Mouse (Mus musculus): ENCODE data around the gene Sik3.

Gene Sik3

DNA sequence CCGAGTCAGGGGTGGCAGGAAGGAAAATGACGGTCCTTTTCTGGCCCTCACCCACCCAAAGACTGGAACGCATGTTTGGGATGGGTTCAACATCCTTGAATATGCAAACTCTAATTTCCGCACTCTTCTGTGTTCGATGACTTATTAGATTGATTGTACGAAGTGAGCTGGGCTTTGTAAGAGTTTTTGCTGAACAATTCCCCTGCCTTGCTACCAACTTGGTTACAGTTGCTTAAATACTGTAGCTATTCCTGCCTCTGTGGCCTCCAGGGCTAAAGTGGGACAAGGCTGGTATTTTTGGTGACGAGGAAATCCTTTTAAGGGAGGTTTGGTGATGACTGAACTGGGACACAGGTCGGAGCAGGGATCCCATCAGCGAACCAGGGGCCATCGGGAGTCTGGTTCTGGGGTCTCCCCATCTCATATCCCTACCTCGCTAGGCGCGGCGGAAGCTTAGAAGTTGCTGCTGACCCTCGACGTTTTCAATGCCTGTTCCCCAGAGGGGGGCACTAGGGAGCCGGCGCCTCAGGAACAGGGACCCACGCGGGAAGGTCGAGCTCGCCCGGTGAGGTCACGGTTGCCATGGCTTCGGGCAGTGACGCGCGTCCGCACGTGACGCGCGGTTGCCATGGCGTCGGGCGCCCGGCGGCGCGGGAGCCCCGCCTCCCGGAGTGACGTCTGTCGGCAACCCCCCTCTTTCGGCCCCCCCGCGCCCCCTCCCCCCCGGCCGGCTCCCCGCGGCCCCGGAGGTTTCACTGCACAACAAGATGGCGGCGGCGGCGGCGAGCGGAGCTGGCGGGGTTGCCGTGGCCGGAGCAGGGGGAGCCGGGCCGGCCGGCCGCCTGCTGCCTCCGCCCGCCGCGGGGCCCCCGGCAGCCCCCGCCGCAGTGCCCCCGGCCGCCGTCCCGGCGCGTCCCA, at the start of gene Sik3, which contains the start of gene Pafah1b2:
Sik3 (plus strand) TSS at position 730 of the 918 bp plus-strand sequence.
Pafah1b2 (minus strand) TSS at position 600 of the 918 bp plus-strand sequence.
- no peaks in the 10 kb centered on the region for H3K36me3 ChIP-seq (ENCODE audit: control insufficient read depth, insufficient read depth, low read length, poor library complexity, severe bottlenecking)
- DNase-seq (ENCODE audit: low read depth, low spot score) = peak; percentile 97
- no peaks in the 10 kb centered on the region for H3K27me3 ChIP-seq (ENCODE audit: control insufficient read depth, insufficient read depth, low read length, poor library complexity, severe bottlenecking)

GRCm38 (mm10) chr9:45963577-45963976, 49.0 kb upstream of the Sik3 start:
- Histone ChIP-seq H3K36me3 (ENCODE audit: control insufficient read depth, insufficient read depth, low read length, poor library complexity, severe bottlenecking) (no peaks in the 10 kb centered on the region; the same call in 1 of the 2 replicates), H3K27me3 (ENCODE audit: control insufficient read depth, insufficient read depth, low read length, poor library complexity, severe bottlenecking) (no peaks in the 10 kb centered on the region)
- no peak for DNase-seq (ENCODE audit: low read depth, low spot score)

DNA sequence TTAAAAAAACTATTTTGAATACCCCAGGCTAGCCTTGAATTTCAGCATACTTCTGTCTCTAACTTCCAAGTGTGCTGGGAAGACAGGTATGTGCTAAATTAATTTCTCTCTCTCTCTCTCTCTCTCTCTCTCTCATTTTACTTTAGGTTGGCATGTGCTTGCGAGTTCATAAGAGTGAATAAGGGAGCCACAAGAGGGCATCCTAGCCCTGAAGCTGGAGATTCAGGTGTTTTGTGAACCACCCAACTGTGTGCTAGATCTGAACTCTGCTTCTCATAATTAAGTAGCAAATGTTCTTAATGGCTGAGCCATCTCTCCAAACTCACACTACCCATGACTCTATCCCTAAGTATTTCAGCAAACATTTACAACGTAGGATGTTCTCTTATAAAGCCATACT, 35.7 kb upstream of the Sik3 start:
- DNase-seq (ENCODE audit: low read depth, low spot score) = peak; percentile 62
- Histone ChIP-seq H3K36me3 (ENCODE audit: control insufficient read depth, insufficient read depth, low read length, poor library complexity, severe bottlenecking) (peaks cover 8% of the 10 kb centered on the region; the same call in 1 of the 2 replicates), H3K27me3 (ENCODE audit: control insufficient read depth, insufficient read depth, low read length, poor library complexity, severe bottlenecking) (no peaks in the 10 kb centered on the region)

- peaks cover 3% of the 10 kb centered on the region; the same call in 1 of the 2 replicates for H3K36me3 ChIP-seq (ENCODE audit: control insufficient read depth, insufficient read depth, low read length, poor library complexity, severe bottlenecking)
- no peaks in the 10 kb centered on the region for H3K27me3 ChIP-seq (ENCODE audit: control insufficient read depth, insufficient read depth, low read length, poor library complexity, severe bottlenecking)
- DNase-seq (ENCODE audit: low read depth, low spot score) = no peak
Measured at GRCm38 (mm10) chr9:45979778-45980177, 32.8 kb upstream of the Sik3 start.

- Histone ChIP-seq H3K27me3 (ENCODE audit: control insufficient read depth, insufficient read depth, low read length, poor library complexity, severe bottlenecking) (no peaks in the 10 kb centered on the region), H3K36me3 (ENCODE audit: control insufficient read depth, insufficient read depth, low read length, poor library complexity, severe bottlenecking) (0 out of 2 replicates have a peak, but pooled peaks cover 3% of the 10 kb centered on the region)
- no peak for DNase-seq (ENCODE audit: low read depth, low spot score)
Measured at GRCm38 (mm10) chr9:45980611-45981010, 32.0 kb upstream of the Sik3 start.

GRCm38 (mm10) chr9:45981331-45981730, 31.3 kb upstream of the Sik3 start:
- DNase-seq (ENCODE audit: low read depth, low spot score) = peak; percentile 61
- no peaks in the 10 kb centered on the region for H3K27me3 ChIP-seq (ENCODE audit: control insufficient read depth, insufficient read depth, low read length, poor library complexity, severe bottlenecking)
- no peaks in the 10 kb centered on the region for H3K36me3 ChIP-seq (ENCODE audit: control insufficient read depth, insufficient read depth, low read length, poor library complexity, severe bottlenecking)

GRCm38 (mm10) chr9:45983676-45984408, 28.8 kb upstream of the Sik3 start:
- Histone ChIP-seq H3K36me3 (ENCODE audit: control insufficient read depth, insufficient read depth, low read length, poor library complexity, severe bottlenecking) (no peaks in the 10 kb centered on the region), H3K27me3 (ENCODE audit: control insufficient read depth, insufficient read depth, low read length, poor library complexity, severe bottlenecking) (no peaks in the 10 kb centered on the region)
- DNase-seq (ENCODE audit: low read depth, low spot score) = peak; percentile 24

GRCm38 (mm10) chr9:45984409-45985228, 28.0 kb upstream of the Sik3 start:
- DNase-seq (ENCODE audit: low read depth, low spot score) = peak; percentile 88
- H3K36me3 ChIP-seq (ENCODE audit: control insufficient read depth, insufficient read depth, low read length, poor library complexity, severe bottlenecking) = no peaks in the 10 kb centered on the region
- no peaks in the 10 kb centered on the region for H3K27me3 ChIP-seq (ENCODE audit: control insufficient read depth, insufficient read depth, low read length, poor library complexity, severe bottlenecking)

DNA sequence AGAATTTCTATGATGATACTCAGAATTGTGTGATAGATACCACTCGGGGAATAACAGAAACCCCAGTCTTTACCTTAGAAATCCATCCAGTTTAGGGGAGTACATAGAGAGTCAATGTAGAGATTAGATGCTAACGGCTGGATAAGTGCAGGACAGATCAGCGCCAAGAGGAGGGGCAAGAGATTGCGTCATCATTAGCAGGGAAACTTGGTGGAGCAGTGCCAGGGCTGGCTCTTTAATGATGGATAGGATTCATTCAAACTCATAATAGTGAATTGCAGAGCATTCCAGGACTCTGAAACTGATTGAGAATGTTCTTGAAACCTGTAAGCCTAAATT, 27.4 kb upstream of the Sik3 start:
- H3K27me3 ChIP-seq (ENCODE audit: control insufficient read depth, insufficient read depth, low read length, poor library complexity, severe bottlenecking) = no peaks in the 10 kb centered on the region
- no peaks in the 10 kb centered on the region for H3K36me3 ChIP-seq (ENCODE audit: control insufficient read depth, insufficient read depth, low read length, poor library complexity, severe bottlenecking)
- DNase-seq (ENCODE audit: low read depth, low spot score) = peak; percentile 19

DNA sequence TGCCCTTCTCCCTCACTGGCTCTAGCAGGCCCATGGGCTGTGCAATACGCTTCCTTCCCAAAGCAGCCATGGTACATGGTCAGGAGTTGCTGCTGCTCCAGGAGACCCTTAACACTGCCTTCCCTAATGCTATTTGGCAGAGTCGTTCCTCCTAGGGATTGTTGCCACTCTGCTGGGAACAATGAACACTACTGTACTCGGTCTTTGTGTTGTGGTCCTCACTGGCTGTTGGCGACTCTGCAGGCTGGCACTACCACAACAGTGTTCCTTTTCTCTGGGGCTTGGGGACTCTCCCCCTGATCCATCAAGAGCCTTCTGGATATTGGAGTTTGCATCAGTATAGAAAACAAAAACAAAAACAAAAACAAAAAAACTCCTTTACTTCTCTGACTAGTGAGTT, 13.6 kb upstream of the Sik3 start:
- Histone ChIP-seq H3K27me3 (ENCODE audit: control insufficient read depth, insufficient read depth, low read length, poor library complexity, severe bottlenecking) (no peaks in the 10 kb centered on the region), H3K36me3 (ENCODE audit: control insufficient read depth, insufficient read depth, low read length, poor library complexity, severe bottlenecking) (no peaks in the 10 kb centered on the region)
- no peak for DNase-seq (ENCODE audit: low read depth, low spot score)

DNA sequence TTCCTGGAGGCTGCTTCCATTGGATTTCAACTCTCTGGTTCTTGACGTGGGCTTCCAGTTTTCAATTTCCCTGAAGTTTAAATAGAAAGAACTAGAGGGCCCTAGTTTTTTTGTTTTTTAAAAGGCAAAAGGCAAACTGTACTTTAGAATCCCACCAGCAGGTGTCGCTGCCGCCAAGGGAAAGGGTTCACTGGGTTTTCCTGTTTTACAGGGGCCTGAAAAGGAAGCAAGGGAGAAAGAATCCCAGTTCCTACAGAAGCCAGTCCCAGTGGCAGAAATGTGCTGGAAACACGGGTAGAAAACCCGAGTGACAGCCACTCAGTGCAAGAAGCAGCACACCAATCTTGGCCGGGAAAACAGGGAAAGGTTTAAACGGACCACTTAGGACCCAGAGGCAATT, 8.9 kb upstream of the Sik3 start:
- Histone ChIP-seq H3K27me3 (ENCODE audit: control insufficient read depth, insufficient read depth, low read length, poor library complexity, severe bottlenecking) (no peaks in the 10 kb centered on the region), H3K36me3 (ENCODE audit: control insufficient read depth, insufficient read depth, low read length, poor library complexity, severe bottlenecking) (no peaks in the 10 kb centered on the region)
- peak; percentile 70 for DNase-seq (ENCODE audit: low read depth, low spot score)

DNA sequence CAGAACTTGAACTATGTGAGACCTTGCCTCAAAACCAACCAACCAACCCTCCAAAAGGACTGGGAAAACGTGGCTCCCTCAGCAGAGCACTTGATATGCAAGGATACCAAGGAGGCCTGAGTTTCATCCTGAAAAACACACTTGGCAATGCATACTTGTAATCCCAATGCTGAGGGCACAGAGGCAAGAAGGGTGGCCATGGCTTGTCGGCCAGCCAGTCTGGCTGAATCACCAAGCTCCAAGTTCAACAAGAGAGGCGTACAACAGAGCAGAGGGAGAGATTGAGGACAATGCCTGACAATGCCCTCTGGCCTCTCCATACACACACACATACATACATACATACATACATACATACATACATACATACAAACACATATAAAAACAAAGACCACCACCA, 8.1 kb upstream of the Sik3 start:
- no peak for DNase-seq (ENCODE audit: low read depth, low spot score)
- no peaks in the 10 kb centered on the region for H3K36me3 ChIP-seq (ENCODE audit: control insufficient read depth, insufficient read depth, low read length, poor library complexity, severe bottlenecking)
- H3K27me3 ChIP-seq (ENCODE audit: control insufficient read depth, insufficient read depth, low read length, poor library complexity, severe bottlenecking) = no peaks in the 10 kb centered on the region

DNA sequence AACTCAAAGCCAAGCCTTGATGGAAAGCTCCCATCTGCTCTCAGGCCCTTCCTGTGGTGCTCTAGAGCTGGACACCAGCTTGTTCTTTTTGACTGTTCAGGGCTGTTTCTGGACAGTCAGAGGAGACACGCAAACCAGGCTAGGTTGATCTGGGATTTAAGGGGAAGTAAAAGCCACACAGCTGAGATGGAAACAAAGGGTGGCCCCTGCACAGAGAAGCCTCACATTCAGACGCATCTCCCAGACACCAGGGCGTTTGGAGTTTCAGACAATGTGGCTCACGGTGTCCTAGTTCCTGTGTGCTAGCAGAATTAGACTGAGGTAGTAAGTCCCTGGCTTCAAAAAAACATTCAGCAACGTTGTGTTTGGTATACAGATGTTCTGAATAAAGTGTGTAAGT, 6.4 kb upstream of the Sik3 start:
- no peaks in the 10 kb centered on the region for H3K36me3 ChIP-seq (ENCODE audit: control insufficient read depth, insufficient read depth, low read length, poor library complexity, severe bottlenecking)
- DNase-seq (ENCODE audit: low read depth, low spot score) = no peak
- no peaks in the 10 kb centered on the region for H3K27me3 ChIP-seq (ENCODE audit: control insufficient read depth, insufficient read depth, low read length, poor library complexity, severe bottlenecking)

DNA sequence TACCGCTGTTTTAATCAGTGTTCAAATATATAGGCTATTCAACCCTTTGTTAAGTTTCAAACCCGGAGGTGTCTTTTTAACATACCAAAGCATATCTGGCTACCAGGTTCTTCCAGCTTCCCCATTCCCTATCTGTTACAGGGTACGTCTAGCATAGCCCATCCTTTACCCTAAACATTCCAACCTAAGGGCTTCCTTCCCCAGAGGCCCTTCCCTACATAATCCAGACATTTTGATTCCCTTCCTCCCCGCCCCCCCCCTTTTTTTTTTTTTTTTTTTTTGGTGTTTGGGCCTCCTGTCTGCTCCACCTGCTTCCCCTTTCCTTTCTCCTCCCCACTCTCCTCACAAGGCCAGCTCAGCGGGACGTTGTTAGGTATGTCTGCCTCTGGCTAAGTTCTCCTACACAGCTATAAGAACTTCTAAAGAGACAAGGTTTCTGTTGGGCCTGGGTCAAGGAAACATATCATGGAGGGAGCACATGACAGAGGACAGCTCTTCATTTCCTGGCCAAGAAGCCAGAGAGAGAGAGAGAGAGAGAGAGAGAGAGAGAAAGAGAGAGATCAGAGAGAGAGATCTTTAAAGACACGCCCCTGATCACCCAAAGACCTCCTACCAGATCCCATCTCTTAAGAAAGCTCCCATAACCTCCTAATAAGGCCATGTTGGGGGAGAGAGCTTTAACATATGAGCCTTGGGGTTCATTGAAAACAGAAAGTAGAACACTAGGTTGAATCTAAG, 3.5 kb upstream of the Sik3 start:
- DNase-seq (ENCODE audit: low read depth, low spot score) = peak; percentile 23
- Histone ChIP-seq H3K27me3 (ENCODE audit: control insufficient read depth, insufficient read depth, low read length, poor library complexity, severe bottlenecking) (no peaks in the 10 kb centered on the region), H3K36me3 (ENCODE audit: control insufficient read depth, insufficient read depth, low read length, poor library complexity, severe bottlenecking) (no peaks in the 10 kb centered on the region)
